ENCODE assay signal across 10 mouse cellular contexts in genomic region chr4:105175255-105176035, GRCm38 (mm10). TPM values are rescaled to one million over a fixed set of nuclear protein-coding genes. Genes with fewer than 3 reads are reported as not detected.
DNase-seq lines count a peak whose midpoint lies in the region; ATAC-seq lines count a peak whose summit lies in the region.
"Had no signal": no experiment of that assay in that cellular context is flagged by ENCODE, and none has a peak within 500 bp of the region (broad histone marks: within the 10 kb centered on the region; RNA-seq: fewer than 3 reads in every experiment).

No protein-coding gene starts in this region.

- H3K9me3 ChIP-seq in neural tube, embryonic 13.5 days, result no peaks in the 10 kb centered on the region
- H3K9me3 ChIP-seq in forebrain, embryonic 16.5 days (ENCODE audit: control insufficient read depth, low read length), result no peaks in the 10 kb centered on the region
- H3K9me3 ChIP-seq in kidney, embryonic 16.5 days (ENCODE audit: low read length), result no peaks in the 10 kb centered on the region
- H3K9me3 ChIP-seq: heart, embryonic 13.5 days had no signal

- ATAC-seq in neural tube, embryonic 13.5 days (ENCODE audit: low read depth), result peak; percentile 52
- peak; percentile 65 for ATAC-seq in forebrain, embryonic 16.5 days
- ATAC-seq in monocyte, adult 5-6 weeks (replicated peaks; ENCODE audit: insufficient number of reproducible peaks, low FRiP score, low TSS enrichment, poor library complexity, severe bottlenecking), result no peak
- no peak for ATAC-seq in kidney, embryonic 16.5 days (ENCODE audit: low FRiP score, low TSS enrichment)
- ATAC-seq: Patski had no signal

- WGBS in neural tube, embryonic 13.5 days, result 54% methylated on average over 16 of the region's 16 CpGs
- 22% methylated on average over 16 of the region's 16 CpGs for WGBS in forebrain, embryonic 16.5 days
- WGBS in kidney, embryonic 16.5 days, result 67% methylated on average over 16 of the region's 16 CpGs

- no peaks in the 10 kb centered on the region for H3K36me3 ChIP-seq in neural tube, embryonic 13.5 days
- H3K36me3 ChIP-seq in forebrain, embryonic 16.5 days (ENCODE audit: control insufficient read depth, insufficient read depth), result no peaks in the 10 kb centered on the region
- peaks cover 9% of the 10 kb centered on the region; the same call in 1 of the 2 replicates for H3K36me3 ChIP-seq in kidney, embryonic 16.5 days (ENCODE audit: insufficient read depth, low read length)

- peak overlapping the region; percentile 71 for H3K27ac ChIP-seq in neural tube, embryonic 13.5 days (replicated peaks)
- H3K27ac ChIP-seq in forebrain, embryonic 16.5 days (ENCODE audit: low read length), result peak overlapping the region; percentile 83
- no peak overlapping the region for H3K27ac ChIP-seq in kidney, embryonic 16.5 days (ENCODE audit: low read length)
- H3K27ac ChIP-seq: heart, embryonic 13.5 days had no signal

- H3K4me1 ChIP-seq in neural tube, embryonic 13.5 days (replicated peaks), result peaks cover 67% of the 10 kb centered on the region
- H3K4me1 ChIP-seq in forebrain, embryonic 16.5 days (replicated peaks; ENCODE audit: control insufficient read depth, insufficient read depth, low read length), result peaks cover 52% of the 10 kb centered on the region
- peaks cover 21% of the 10 kb centered on the region for H3K4me1 ChIP-seq in kidney, embryonic 16.5 days (ENCODE audit: insufficient read depth, low read length)

- DNase-seq in neural tube, embryonic 10.5 days (ENCODE audit: extremely low spot score, low spot score), result no peak
- peak; percentile 43 to 49 for DNase-seq in left cerebral cortex, adult 18-20 months (ENCODE audit: low spot score in 2 of 2)
- peak; percentile 21 for DNase-seq in right cerebral cortex, postnatal 14 days
- DNase-seq in kidney, postnatal 14 days, result no peak

- no peak overlapping the region for H3K9ac ChIP-seq in neural tube, embryonic 13.5 days
- H3K9ac ChIP-seq in forebrain, embryonic 16.5 days (replicated peaks; ENCODE audit: low read depth, low read length), result no peak overlapping the region
- H3K9ac ChIP-seq in kidney, embryonic 16.5 days (replicated peaks; ENCODE audit: low read length), result no peak overlapping the region
- H3K9ac ChIP-seq: heart, embryonic 13.5 days had no signal

- H3K4me2 ChIP-seq in neural tube, embryonic 13.5 days, result peak overlapping the region; percentile 9; the same call in 1 of the 2 replicates
- H3K4me2 ChIP-seq in forebrain, embryonic 16.5 days (ENCODE audit: low read length), result peak overlapping the region; percentile 26; the same call in 1 of the 2 replicates
- no peak overlapping the region for H3K4me2 ChIP-seq in kidney, embryonic 16.5 days (replicated peaks; ENCODE audit: low read depth, low read length)
- H3K4me2 ChIP-seq: heart, embryonic 13.5 days had no signal

- no peak overlapping the region for H3K4me3 ChIP-seq in neural tube, embryonic 13.5 days
- H3K4me3 ChIP-seq in forebrain, embryonic 16.5 days (replicated peaks; ENCODE audit: low read length), result no peak overlapping the region
- H3K4me3 ChIP-seq in kidney, embryonic 16.5 days (ENCODE audit: low read length), result no peak overlapping the region
- H3K4me3 ChIP-seq: heart, embryonic 13.5 days had no signal

- H3K27me3 ChIP-seq in neural tube, embryonic 13.5 days, result no peaks in the 10 kb centered on the region
- no peaks in the 10 kb centered on the region for H3K27me3 ChIP-seq in forebrain, embryonic 16.5 days (replicated peaks; ENCODE audit: control insufficient read depth, insufficient read depth, low read length)
- H3K27me3 ChIP-seq in kidney, embryonic 16.5 days (ENCODE audit: insufficient read depth, low read length), result no peaks in the 10 kb centered on the region
- H3K27me3 ChIP-seq: Patski had no signal

RNA-seq across cellular contexts. Expression of gene Plpp3, which starts 18.3 kb away (rescaled TPM):
- polyA plus RNA-seq in neural tube, embryonic 13.5 days (2015; fragmentation: Nextera tagmentation; extraction: Ambion mirVana), result 70.9 and 78.5 TPM in 2 replicates
- polyA plus RNA-seq in forebrain, embryonic 16.5 days (2015; fragmentation: Nextera tagmentation; extraction: Ambion mirVana), result 67.7 and 76.8 TPM in 2 replicates
- total RNA-seq in left cerebral cortex, adult 18-20 months (2021), result 100 to 1,000 TPM; 164 to 176 TPM
- total RNA-seq in monocyte, adult 5-6 weeks (2017), result 0.49 to 0.57 TPM in 2 of 3 replicates, not detected in the other
- 69.2 and 76.3 TPM in 2 replicates for polyA plus RNA-seq in kidney, embryonic 16.5 days (2015; fragmentation: Nextera tagmentation; extraction: Ambion mirVana)

Comparison
In these comparisons a context has a peak if more than half of its experiments do, and no peak if none do; other contexts are left out.
1. ATAC-seq: peak in neural tube, embryonic 13.5 days (single experiment) and forebrain, embryonic 16.5 days (single experiment); none in monocyte, adult 5-6 weeks (single experiment) and kidney, embryonic 16.5 days (single experiment).
2. DNase-seq: peak in left cerebral cortex, adult 18-20 months (2 of 2) and right cerebral cortex, postnatal 14 days (single experiment); none in neural tube, embryonic 10.5 days (single experiment) and kidney, postnatal 14 days (single experiment).